Mouse (Mus musculus) lung, postnatal 0 days (tissue): ENCODE measurements at regions not wholly inside any gene's neighbourhood (a gene's known extent, or its start where the extent isn't known, plus 50 kb on each side); places are given as distances from the start of the nearest gene placed in this dataset.

Experiments
- CTCF ChIP-seq: IDR thresholded peaks from 2 replicates; pipeline ENCODE4 v1.5.1; 2016; ENCODE audit warnings: antibody characterized with exemption, mild to moderate bottlenecking
- EP300 ChIP-seq: IDR thresholded peaks from 2 replicates; pipeline ENCODE4 v1.6.1; 2016; ENCODE audit warnings: antibody characterized with exemption, mild to moderate bottlenecking, control low read depth

DNA sequence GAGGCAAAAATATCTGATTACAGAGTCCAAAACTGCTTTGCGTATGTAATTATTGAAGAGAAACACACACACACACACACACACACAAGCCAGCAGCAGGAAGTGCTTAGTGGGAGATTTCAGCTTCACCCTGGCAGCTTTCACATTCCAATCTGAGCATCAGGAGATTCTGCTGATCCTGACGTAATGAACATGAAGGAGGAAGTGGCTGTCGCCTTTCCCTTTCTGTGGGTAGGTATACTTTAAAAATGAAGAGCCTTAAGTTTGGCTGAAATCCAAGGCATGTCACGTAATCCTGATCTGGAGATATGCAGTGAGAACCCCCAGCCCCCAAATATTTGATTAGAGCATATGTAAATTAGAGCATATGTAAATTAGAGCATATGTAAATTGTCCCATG lies 361.1 kb upstream of the Fam92a start:
- TF ChIP-seq EP300: no peak
- TF ChIP-seq CTCF: no peak
